Mouse (Mus musculus) limb, embryonic 10.5 days (tissue): ENCODE data around the gene Sap30bp. TPM values are rescaled to one million over a fixed set of nuclear protein-coding genes. Genes with fewer than 3 reads are reported as not detected.

Experiments
- DNase-seq: peaks from one replicate; pipeline ENCODE4 v3.0.0-alpha.2; 2017; ENCODE audit warnings: low spot score
- H3K27ac ChIP-seq: fragments of 300-500 bp; sonication (generic); 2 replicates; pipeline ENCODE4 v1.5.1; 2016; ENCODE audit warnings: mild to moderate bottlenecking
- H3K27me3 ChIP-seq: fragments of 300-500 bp; sonication (generic); 2 replicates; pipeline ENCODE4 v1.6.1; 2016; ENCODE audit warnings: low read depth, mild to moderate bottlenecking; ENCODE audit not compliant: poor library complexity, severe bottlenecking
- H3K36me3 ChIP-seq: fragments of 300-500 bp; sonication (generic); 2 replicates; pipeline ENCODE4 v1.6.1; 2016; ENCODE audit warnings: mild to moderate bottlenecking, moderate library complexity
- H3K4me1 ChIP-seq: fragments of 300-500 bp; sonication (generic); 2 replicates; pipeline ENCODE4 v1.6.1; 2016
- H3K4me3 ChIP-seq: fragments of 300-500 bp; sonication (generic); 2 replicates; pipeline ENCODE4 v1.5.1; 2016; ENCODE audit warnings: mild to moderate bottlenecking, moderate library complexity
- H3K9me3 ChIP-seq: fragments of 300-500 bp; sonication (generic); replicated peaks from 2 replicates; pipeline ENCODE4 v1.6.1; 2016; ENCODE audit warnings: mild to moderate bottlenecking
- WGBS: fragments of 180-500 bp; shearing (Covaris S2); methylation state at CpG from one replicate; pipeline ENCODE4 v1.1.7; 2016; 5-methylcytosine and 5-hydroxymethylcytosine counted together
- polyA plus RNA-seq: library from polyadenylated mRNA; unstranded; fragments of >200 nt; fragmentation: Nextera tagmentation; extraction: Ambion mirVana; gene quantifications from 2 replicates; pipeline ENCODE4 v1.2.1, GENCODE M21; 2016

Sap30bp gene
- polyA plus RNA-seq, 1 experiment from 2014 or later, result 52.2 TPM

DNA sequence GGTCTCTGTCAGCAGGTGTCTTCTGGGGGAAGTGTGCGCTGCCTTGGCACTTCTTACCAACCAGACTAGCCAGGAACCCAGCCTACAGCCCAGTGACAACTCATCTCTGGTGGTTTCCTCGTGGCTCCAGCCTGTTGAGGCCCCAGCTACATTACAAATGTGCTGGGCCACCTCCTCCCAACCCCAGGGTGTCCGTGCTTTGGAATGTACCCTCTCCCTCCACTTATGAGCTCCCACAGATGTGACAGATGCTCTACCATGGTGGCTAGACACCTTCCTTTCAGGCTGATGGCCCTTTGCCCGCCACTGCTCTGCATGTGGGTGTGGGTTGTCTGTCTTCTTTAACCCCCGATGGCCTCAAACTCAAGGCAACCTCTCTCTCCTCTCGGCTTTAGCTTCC is 68.6 kb downstream of the Sap30bp start:
- no peaks in the 10 kb centered on the region for H3K9me3 ChIP-seq
- WGBS, result 67% methylated on average over 6 of the region's 6 CpGs
- H3K4me1 ChIP-seq, result peaks cover 27% of the 10 kb centered on the region
- H3K4me3 ChIP-seq, result no peak overlapping the region
- no peak overlapping the region for H3K27ac ChIP-seq
- DNase-seq, result no peak
- H3K27me3 ChIP-seq, result peaks cover 14% of the 10 kb centered on the region; the same call in 1 of the 2 replicates
- peaks cover 3% of the 10 kb centered on the region; the same call in 1 of the 2 replicates for H3K36me3 ChIP-seq

GRCm38 (mm10) chr11:116002894-116003293 is 69.8 kb downstream of the Sap30bp start:
- peaks cover 14% of the 10 kb centered on the region; the same call in 1 of the 2 replicates for H3K27me3 ChIP-seq
- DNase-seq, result no peak
- peaks cover 32% of the 10 kb centered on the region for H3K4me1 ChIP-seq
- no peak overlapping the region for H3K27ac ChIP-seq
- 88% methylated on average over 3 of the region's 3 CpGs for WGBS
- no peak overlapping the region for H3K4me3 ChIP-seq
- peaks cover 15% of the 10 kb centered on the region for H3K36me3 ChIP-seq
- no peaks in the 10 kb centered on the region for H3K9me3 ChIP-seq

- Histone ChIP-seq H3K9me3 (no peaks in the 10 kb centered on the region), H3K36me3 (peaks cover 28% of the 10 kb centered on the region), H3K4me1 (peaks cover 41% of the 10 kb centered on the region), H3K27me3 (peaks cover 14% of the 10 kb centered on the region; the same call in 1 of the 2 replicates), H3K27ac (peak overlapping the region; percentile 78), H3K4me3 (peak overlapping the region; percentile 50)
- WGBS, result 51% methylated on average over 8 of the region's 8 CpGs
- DNase-seq, result no peak
These were observed 71.2 kb downstream of the Sap30bp start for GRCm38 (mm10) chr11:116004186-116004823.

- 6% methylated on average over 54 of the region's 54 CpGs for WGBS
- peaks cover 10% of the 10 kb centered on the region; the same call in 1 of the 2 replicates for H3K27me3 ChIP-seq
- peak overlapping the region; percentile 50 for H3K4me3 ChIP-seq
- peaks cover 36% of the 10 kb centered on the region for H3K36me3 ChIP-seq
- peaks cover 42% of the 10 kb centered on the region for H3K4me1 ChIP-seq
- H3K27ac ChIP-seq, result peak overlapping the region; percentile 78
- DNase-seq, result peak; percentile 89
- H3K9me3 ChIP-seq, result no peaks in the 10 kb centered on the region
These were observed 72.0 kb downstream of the Sap30bp start for GRCm38 (mm10) chr11:116004840-116005700.

DNA sequence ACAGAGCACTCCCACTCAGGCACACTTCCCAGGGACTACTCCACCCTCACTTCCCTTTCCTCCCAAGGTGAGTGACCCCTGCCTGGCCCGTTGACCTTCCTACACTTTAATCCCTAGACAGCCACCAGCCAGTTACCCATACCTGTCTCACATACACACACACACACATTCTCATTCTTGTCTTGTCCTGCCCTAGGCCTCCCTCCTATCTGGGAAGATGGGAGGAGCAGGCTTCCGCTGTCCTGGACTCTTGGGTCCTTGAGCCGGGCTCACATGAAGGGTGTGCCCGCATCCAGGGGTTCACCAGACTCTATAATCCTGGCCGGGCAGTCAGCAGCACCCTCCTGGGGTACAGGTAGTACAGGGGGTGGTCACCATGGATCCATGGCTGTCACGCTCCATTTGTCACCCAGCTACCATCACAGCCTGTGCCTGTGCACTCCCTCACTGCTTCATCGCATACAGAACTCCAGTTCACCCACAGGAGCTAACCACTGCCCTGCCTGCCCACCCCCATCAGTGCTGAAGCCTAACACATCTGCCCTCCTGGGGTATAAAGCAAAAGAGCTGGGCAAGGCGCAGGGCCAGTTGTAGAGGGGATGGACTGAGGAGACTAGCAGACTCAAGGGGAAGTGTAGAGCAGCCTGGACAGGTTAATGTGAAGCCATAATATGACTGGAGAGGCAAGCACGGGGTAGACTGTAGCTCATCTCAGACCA is 72.8 kb downstream of the Sap30bp start:
- DNase-seq, result no peak
- no peaks in the 10 kb centered on the region for H3K9me3 ChIP-seq
- peaks cover 43% of the 10 kb centered on the region for H3K36me3 ChIP-seq
- H3K4me3 ChIP-seq, result peak overlapping the region; percentile 50
- WGBS, result 68% methylated on average over 9 of the region's 9 CpGs
- H3K27me3 ChIP-seq, result 0 out of 2 replicates have a peak, but pooled peaks cover 2% of the 10 kb centered on the region
- H3K27ac ChIP-seq, result peak overlapping the region; percentile 78
- H3K4me1 ChIP-seq, result peaks cover 41% of the 10 kb centered on the region

DNA sequence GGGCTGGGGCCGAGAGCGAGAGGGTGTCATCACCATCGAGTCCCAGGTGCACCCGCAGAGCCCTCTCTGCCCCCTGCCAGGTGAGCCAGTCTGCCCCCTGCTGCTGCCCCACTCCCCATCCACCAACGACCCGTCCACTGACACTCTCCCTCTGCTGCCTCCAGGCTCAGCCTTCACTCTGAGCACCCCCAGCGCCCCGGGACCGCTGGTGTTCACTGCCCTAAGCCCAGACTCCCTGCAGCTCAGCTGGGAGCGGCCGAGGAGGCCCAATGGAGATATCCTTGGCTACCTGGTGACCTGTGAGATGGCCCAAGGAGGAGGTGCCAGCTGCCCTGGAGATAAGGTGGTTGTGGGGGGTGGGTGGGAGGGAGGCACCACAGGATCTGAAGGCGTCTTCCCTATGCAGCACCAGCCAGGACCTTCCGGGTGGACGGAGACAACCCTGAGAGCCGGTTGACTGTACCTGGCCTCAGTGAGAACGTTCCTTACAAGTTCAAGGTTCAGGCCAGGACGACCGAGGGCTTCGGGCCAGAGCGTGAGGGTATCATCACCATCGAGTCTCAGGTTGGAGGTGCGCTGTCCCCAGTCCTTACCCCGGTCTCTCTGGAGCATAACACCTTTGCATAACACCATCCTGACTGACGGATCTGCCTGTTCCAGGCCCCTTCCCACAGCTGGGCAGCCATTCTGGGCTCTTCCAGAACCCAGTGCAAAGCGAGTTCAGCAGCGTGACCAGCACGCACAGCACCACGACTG is 74.2 kb downstream of the Sap30bp start:
- H3K27ac ChIP-seq, result no peak overlapping the region
- peaks cover 45% of the 10 kb centered on the region for H3K36me3 ChIP-seq
- no peaks in the 10 kb centered on the region for H3K9me3 ChIP-seq
- 88% methylated on average over 28 of the region's 28 CpGs for WGBS
- H3K27me3 ChIP-seq, result no peaks in the 10 kb centered on the region
- DNase-seq, result no peak
- peaks cover 55% of the 10 kb centered on the region for H3K4me1 ChIP-seq
- 0 out of 2 replicates have a peak overlapping the region, but pooled peaks have one; percentile 9 for H3K4me3 ChIP-seq

- no peaks in the 10 kb centered on the region for H3K9me3 ChIP-seq
- no peak for DNase-seq
- H3K36me3 ChIP-seq, result peaks cover 45% of the 10 kb centered on the region
- WGBS, result 93% methylated on average over 11 of the region's 11 CpGs
- H3K27me3 ChIP-seq, result no peaks in the 10 kb centered on the region
- no peak overlapping the region for H3K27ac ChIP-seq
- H3K4me1 ChIP-seq, result peaks cover 66% of the 10 kb centered on the region
- no peak overlapping the region for H3K4me3 ChIP-seq
These were observed 75.3 kb downstream of the Sap30bp start for GRCm38 (mm10) chr11:116008411-116008810.

GRCm38 (mm10) chr11:116008832-116009375 is 75.8 kb downstream of the Sap30bp start:
- Histone ChIP-seq H3K36me3 (peaks cover 45% of the 10 kb centered on the region), H3K4me1 (peaks cover 66% of the 10 kb centered on the region)
- no peak for DNase-seq

DNA sequence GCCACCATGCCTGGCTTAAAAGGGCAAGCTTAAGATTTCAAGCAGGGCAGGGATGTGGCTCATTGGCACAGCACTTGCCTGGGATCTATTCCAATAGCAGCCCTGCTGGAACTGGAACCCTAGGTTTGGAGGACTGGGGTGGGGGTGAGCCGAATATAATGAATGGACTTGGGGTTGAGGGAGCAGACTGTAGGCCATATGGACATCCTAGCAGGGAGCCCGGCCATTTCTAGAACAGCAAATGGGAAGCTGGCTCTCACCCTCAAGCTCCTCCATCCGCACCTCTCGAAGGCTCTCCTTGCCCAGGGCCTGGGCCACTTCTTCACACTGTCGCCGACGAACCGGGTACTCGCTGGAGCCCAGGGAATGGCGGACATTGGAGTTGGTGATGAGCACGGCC is 76.6 kb downstream of the Sap30bp start:
- Histone ChIP-seq H3K4me1 (peaks cover 62% of the 10 kb centered on the region), H3K27me3 (no peaks in the 10 kb centered on the region), H3K9me3 (no peaks in the 10 kb centered on the region), H3K4me3 (no peak overlapping the region), H3K36me3 (peaks cover 45% of the 10 kb centered on the region), H3K27ac (0 out of 2 replicates have a peak overlapping the region, but pooled peaks have one; percentile 27)
- 92% methylated on average over 11 of the region's 11 CpGs for WGBS
- DNase-seq, result no peak

More at GRCm38 (mm10) chr11:116008832-116009375, 75.8 kb downstream of the Sap30bp start:
- no peaks in the 10 kb centered on the region for H3K9me3 ChIP-seq
- no peaks in the 10 kb centered on the region for H3K27me3 ChIP-seq
- 87% methylated on average over 13 of the region's 13 CpGs for WGBS
- H3K27ac ChIP-seq, result peak overlapping the region; percentile 27; the same call in 1 of the 2 replicates
- H3K4me3 ChIP-seq, result no peak overlapping the region

DNA sequence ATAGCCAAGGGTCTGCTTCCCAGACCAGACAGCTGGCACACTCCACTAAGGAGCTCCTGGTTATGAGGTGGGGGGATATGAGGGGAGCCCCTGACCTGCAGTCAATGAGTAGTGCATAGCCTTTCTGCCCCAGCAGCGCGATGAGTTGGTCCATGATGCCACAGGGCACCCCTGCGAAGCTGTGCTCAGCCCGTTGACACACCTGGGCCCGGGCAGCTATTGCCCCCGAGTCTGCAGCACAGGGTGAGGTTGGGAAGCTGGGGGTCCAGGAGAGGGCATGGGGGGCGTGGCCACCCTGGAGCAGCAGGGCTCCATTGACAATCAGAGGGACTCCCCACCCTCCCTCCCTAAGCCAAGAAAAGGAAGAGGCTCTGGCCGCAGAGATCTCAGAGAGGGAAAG is 77.1 kb downstream of the Sap30bp start:
- Histone ChIP-seq H3K27me3 (no peaks in the 10 kb centered on the region), H3K9me3 (no peaks in the 10 kb centered on the region), H3K4me1 (peaks cover 60% of the 10 kb centered on the region), H3K4me3 (no peak overlapping the region), H3K27ac (no peak overlapping the region), H3K36me3 (peaks cover 45% of the 10 kb centered on the region)
- DNase-seq, result no peak
- 94% methylated on average over 8 of the region's 8 CpGs for WGBS

GRCm38 (mm10) chr11:116010948-116011347 is 77.9 kb downstream of the Sap30bp start:
- WGBS, result 88% methylated on average over 5 of the region's 5 CpGs
- Histone ChIP-seq H3K36me3 (peaks cover 45% of the 10 kb centered on the region), H3K27ac (no peak overlapping the region), H3K4me1 (peaks cover 52% of the 10 kb centered on the region), H3K27me3 (no peaks in the 10 kb centered on the region), H3K4me3 (0 out of 2 replicates have a peak overlapping the region, but pooled peaks have one; percentile 73), H3K9me3 (no peaks in the 10 kb centered on the region)
- no peak for DNase-seq
